ENCODE assay signal across 14 mouse cellular contexts in the genomic region with DNA sequence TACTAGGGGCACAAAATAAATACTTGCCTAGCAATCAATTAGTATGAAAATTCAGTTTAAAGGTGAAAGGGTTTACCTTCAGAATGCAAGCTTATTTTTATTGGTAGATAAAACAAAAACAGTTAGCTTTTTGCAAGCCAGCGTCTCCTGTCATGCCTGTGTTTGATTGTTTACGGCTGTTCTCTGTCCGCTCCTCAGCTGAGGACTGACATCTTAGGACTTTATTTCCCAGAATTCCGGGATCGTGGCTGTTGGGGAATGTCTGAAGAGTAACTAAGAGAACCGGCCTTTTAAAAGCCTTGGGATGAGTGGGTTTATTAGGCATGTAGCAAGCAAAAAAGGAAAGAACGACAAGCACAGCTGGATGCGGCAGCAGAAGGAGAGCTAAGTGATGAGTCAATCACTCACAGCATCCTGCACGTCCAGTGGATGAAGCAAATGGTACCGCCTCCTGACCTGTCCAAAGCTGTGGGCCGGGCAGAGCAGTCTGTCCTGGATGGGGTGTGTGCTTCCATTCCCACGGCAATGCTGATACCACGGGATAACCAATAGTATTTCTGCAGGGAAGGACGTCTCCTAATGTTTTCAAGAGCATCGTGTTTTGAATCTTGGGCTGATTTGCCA.
DNase-seq lines count a peak whose midpoint lies in the region; ATAC-seq and TF ChIP-seq lines count a peak whose summit lies in the region.
"Had no signal": no experiment of that assay in that cellular context is flagged by ENCODE, and none has a peak within 500 bp of the region (broad histone marks: within the 10 kb centered on the region; RNA-seq: fewer than 3 reads in every experiment).

No protein-coding gene starts in this region.

- H3K9me3 ChIP-seq in kidney, embryonic 14.5 days (ENCODE audit: control insufficient read depth, low read length): no peaks in the 10 kb centered on the region
- H3K9me3 ChIP-seq in intestine, embryonic 15.5 days: no peaks in the 10 kb centered on the region
- no peaks in the 10 kb centered on the region for H3K9me3 ChIP-seq in limb, embryonic 11.5 days (ENCODE audit: control insufficient read depth, low read length)
- no peaks in the 10 kb centered on the region for H3K9me3 ChIP-seq in forebrain, embryonic 11.5 days (ENCODE audit: control insufficient read depth, low read length)
- H3K9me3 ChIP-seq: embryonic facial prominence, embryonic 15.5 days; forebrain, embryonic 10.5 days; midbrain, embryonic 15.5 days had no signal

- ATAC-seq in kidney, embryonic 14.5 days (ENCODE audit: low FRiP score, low TSS enrichment): no peak
- no peak for ATAC-seq in intestine, embryonic 15.5 days
- ATAC-seq in limb, embryonic 11.5 days (ENCODE audit: insufficient number of reproducible peaks, low FRiP score, low TSS enrichment, low read depth): no peak
- no peak for ATAC-seq in forebrain, embryonic 11.5 days (replicated peaks; ENCODE audit: low FRiP score)
- ATAC-seq: inflammation-experienced regulatory T-cells, adult 6 months; midbrain, embryonic 15.5 days had no signal

- no peaks in the 10 kb centered on the region for H3K27me3 ChIP-seq in kidney, embryonic 14.5 days (ENCODE audit: control insufficient read depth, insufficient read depth, low read length)
- H3K27me3 ChIP-seq in intestine, embryonic 15.5 days (replicated peaks): no peaks in the 10 kb centered on the region
- no peaks in the 10 kb centered on the region for H3K27me3 ChIP-seq in limb, embryonic 11.5 days (ENCODE audit: control insufficient read depth, insufficient read depth, low read length)
- H3K27me3 ChIP-seq in myocyte (ENCODE audit: control insufficient read depth, insufficient read depth, insufficient read length): no peaks in the 10 kb centered on the region
- H3K27me3 ChIP-seq in forebrain, embryonic 11.5 days (ENCODE audit: control insufficient read depth, insufficient read depth, low read length): no peaks in the 10 kb centered on the region
- H3K27me3 ChIP-seq: embryonic facial prominence, embryonic 15.5 days; midbrain, embryonic 15.5 days had no signal

- DNase-seq in kidney, postnatal 10 days: peak; percentile 19
- peak; percentile 22 for DNase-seq in limb, embryonic 11.5 days (ENCODE audit: low spot score)
- DNase-seq in forebrain, embryonic 11.5 days (ENCODE audit: low spot score): no peak
- DNase-seq in heart, adult 8-10 months (ENCODE audit: low spot score): no peak
- DNase-seq: cerebellum, adult 9-10 months; heart, adult 18-20 months; retina, postnatal 1 day had no signal

- 54% methylated on average over 15 of the region's 15 CpGs for WGBS in kidney, embryonic 14.5 days
- 37% methylated on average over 15 of the region's 15 CpGs for WGBS in intestine, embryonic 15.5 days
- 70% methylated on average over 15 of the region's 15 CpGs for WGBS in limb, embryonic 11.5 days
- 82% methylated on average over 15 of the region's 15 CpGs for WGBS in forebrain, embryonic 11.5 days

- H3ac ChIP-seq in myocyte (ENCODE audit: control insufficient read depth, insufficient read length): no peak overlapping the region

- H3K4me3 ChIP-seq in kidney, embryonic 14.5 days (ENCODE audit: low read length): no peak overlapping the region
- no peak overlapping the region for H3K4me3 ChIP-seq in intestine, embryonic 15.5 days (replicated peaks)
- no peak overlapping the region for H3K4me3 ChIP-seq in limb, embryonic 11.5 days (ENCODE audit: low read depth, low read length)
- no peak overlapping the region for H3K4me3 ChIP-seq in myocyte
- H3K4me3 ChIP-seq in forebrain, embryonic 11.5 days (ENCODE audit: low read depth, low read length): no peak overlapping the region
- H3K4me3 ChIP-seq: embryonic facial prominence, embryonic 15.5 days; forebrain, embryonic 10.5 days; midbrain, embryonic 15.5 days had no signal

- peaks cover 4% of the 10 kb centered on the region; the same call in 1 of the 2 replicates for H3K4me1 ChIP-seq in kidney, embryonic 14.5 days (ENCODE audit: control insufficient read depth, insufficient read depth, low read length)
- peaks cover 4% of the 10 kb centered on the region; the same call in 1 of the 2 replicates for H3K4me1 ChIP-seq in intestine, embryonic 15.5 days (replicated peaks)
- 0 out of 2 replicates have a peak, but pooled peaks cover 3% of the 10 kb centered on the region for H3K4me1 ChIP-seq in limb, embryonic 11.5 days (ENCODE audit: control insufficient read depth, insufficient read depth, low read length)
- no peaks in the 10 kb centered on the region for H3K4me1 ChIP-seq in forebrain, embryonic 11.5 days (replicated peaks; ENCODE audit: control insufficient read depth, insufficient read depth, low read length)
- H3K4me1 ChIP-seq: embryonic facial prominence, embryonic 15.5 days; forebrain, embryonic 10.5 days; midbrain, embryonic 15.5 days had no signal

- H3K27ac ChIP-seq in kidney, embryonic 14.5 days (ENCODE audit: low read depth, low read length): no peak overlapping the region
- no peak overlapping the region for H3K27ac ChIP-seq in intestine, embryonic 15.5 days
- no peak overlapping the region for H3K27ac ChIP-seq in limb, embryonic 11.5 days (replicated peaks; ENCODE audit: low read depth, low read length)
- no peak overlapping the region for H3K27ac ChIP-seq in forebrain, embryonic 11.5 days (ENCODE audit: low read depth, low read length)
- H3K27ac ChIP-seq: embryonic facial prominence, embryonic 15.5 days; forebrain, embryonic 10.5 days; midbrain, embryonic 15.5 days had no signal

- H3K79me2 ChIP-seq in myocyte (ENCODE audit: control insufficient read depth, insufficient read depth): no peaks in the 10 kb centered on the region

- H3K36me3 ChIP-seq in kidney, embryonic 14.5 days (ENCODE audit: control insufficient read depth, insufficient read depth, low read length): no peaks in the 10 kb centered on the region
- H3K36me3 ChIP-seq in intestine, embryonic 15.5 days: no peaks in the 10 kb centered on the region
- no peaks in the 10 kb centered on the region for H3K36me3 ChIP-seq in limb, embryonic 11.5 days (ENCODE audit: control insufficient read depth, insufficient read depth, low read length)
- H3K36me3 ChIP-seq in myocyte (ENCODE audit: control insufficient read depth, insufficient read depth): no peaks in the 10 kb centered on the region
- H3K36me3 ChIP-seq in forebrain, embryonic 11.5 days (ENCODE audit: control insufficient read depth, insufficient read depth, low read length): no peaks in the 10 kb centered on the region
- H3K36me3 ChIP-seq: embryonic facial prominence, embryonic 15.5 days; forebrain, embryonic 10.5 days; midbrain, embryonic 15.5 days had no signal

- TF ChIP-seq POLR2A in myocyte (IDR thresholded peaks at IDR 0.05; ENCODE audit: insufficient read length, low read depth): no peak

- H3K9ac ChIP-seq in kidney, embryonic 14.5 days (ENCODE audit: low read depth, low read length): no peak overlapping the region
- no peak overlapping the region for H3K9ac ChIP-seq in intestine, embryonic 15.5 days
- H3K9ac ChIP-seq in limb, embryonic 11.5 days (ENCODE audit: low read length): no peak overlapping the region
- no peak overlapping the region for H3K9ac ChIP-seq in forebrain, embryonic 11.5 days (ENCODE audit: low read length)
- H3K9ac ChIP-seq: embryonic facial prominence, embryonic 15.5 days; midbrain, embryonic 15.5 days had no signal

- no peak overlapping the region for H3K4me2 ChIP-seq in kidney, embryonic 14.5 days (replicated peaks; ENCODE audit: low read depth, low read length)
- H3K4me2 ChIP-seq in intestine, embryonic 15.5 days (replicated peaks): peak overlapping the region; percentile 3; the same call in 1 of the 2 replicates
- no peak overlapping the region for H3K4me2 ChIP-seq in limb, embryonic 11.5 days (ENCODE audit: low read depth, severe bottlenecking)
- H3K4me2 ChIP-seq in myocyte (ENCODE audit: low read depth): peak overlapping the region; percentile 28
- H3K4me2 ChIP-seq in forebrain, embryonic 11.5 days (ENCODE audit: low read depth, low read length, severe bottlenecking): no peak overlapping the region
- H3K4me2 ChIP-seq: embryonic facial prominence, embryonic 15.5 days; midbrain, embryonic 15.5 days had no signal

TF ChIP-seq in myocyte, 11 proteins besides CTCF, POLR2A, EP300 and RAD21:
- TF ChIP-seq MYOD1 (IDR thresholded peaks at IDR 0.05; ENCODE audit: control insufficient read depth in 1 of 3, insufficient read length in 2 of 3, low read depth in 2 of 3): peak in 2 of 3 experiments; percentile 95 to 96
- TF ChIP-seq MAX (IDR thresholded peaks at IDR 0.05; ENCODE audit: low read depth): no peak

Comparison
In these comparisons a context has a peak if more than half of its experiments do, and no peak if none do; other contexts are left out.
1. DNase-seq: peak in kidney, postnatal 10 days (single experiment) and limb, embryonic 11.5 days (single experiment); none in forebrain, embryonic 11.5 days (single experiment) and heart, adult 8-10 months (single experiment).
2. H3K4me2 ChIP-seq: peak in intestine, embryonic 15.5 days (single experiment) and myocyte (single experiment); none in kidney, embryonic 14.5 days (single experiment), limb, embryonic 11.5 days (single experiment) and forebrain, embryonic 11.5 days (single experiment).